Mouse (Mus musculus) liver, postnatal 0 days (tissue): Measurements from ENCODE around the gene Fzd4. TPM values are rescaled to one million over a fixed set of nuclear protein-coding genes. Genes with fewer than 3 reads are reported as not detected.

Experiments
- ATAC-seq: fragments of 200-750 bp; cut with Nextera tagmentation; 2 replicates; pipeline ENCODE4 v1.8.0; 2017; ENCODE audit warnings: mild to moderate bottlenecking, moderate library complexity
- DNase-seq: peaks from one replicate; pipeline ENCODE4 v3.0.0-alpha.2; 2016
- H3K27ac ChIP-seq: fragments of 300-500 bp; sonication (generic); 2 replicates; pipeline ENCODE4 v1.5.1; 2014; ENCODE audit warnings: antibody characterized with exemption, moderate library complexity, mild to moderate bottlenecking, low read depth
- H3K27me3 ChIP-seq: fragments of 300-500 bp; sonication (generic); 2 replicates; pipeline ENCODE4 v1.6.1; 2014; ENCODE audit warnings: low read length, control low read depth, mixed read lengths; ENCODE audit not compliant: insufficient read depth
- H3K36me3 ChIP-seq: fragments of 300-500 bp; sonication (generic); replicated peaks from 2 replicates; pipeline ENCODE4 v1.6.1; 2014; ENCODE audit warnings: mild to moderate bottlenecking, control low read depth, low read length, moderate library complexity, mixed read lengths; ENCODE audit not compliant: insufficient read depth
- H3K4me1 ChIP-seq: fragments of 300-500 bp; sonication (generic); 2 replicates; pipeline ENCODE4 v1.6.1; 2014; ENCODE audit warnings: antibody characterized with exemption, mild to moderate bottlenecking, control low read depth; ENCODE audit not compliant: insufficient read depth
- H3K4me2 ChIP-seq: fragments of 300-500 bp; sonication (generic); 2 replicates; pipeline ENCODE4 v1.6.1; 2014; ENCODE audit warnings: low read depth, mild to moderate bottlenecking, low read length, moderate library complexity, mixed read lengths
- H3K4me3 ChIP-seq: fragments of 300-500 bp; sonication (generic); 2 replicates; pipeline ENCODE4 v1.5.1; 2014; ENCODE audit warnings: low read depth, low read length
- H3K9ac ChIP-seq: fragments of 300-500 bp; sonication (generic); replicated peaks from 2 replicates; pipeline ENCODE4 v1.6.1; 2014; ENCODE audit warnings: mild to moderate bottlenecking, moderate library complexity
- H3K9me3 ChIP-seq: fragments of 300-500 bp; sonication (generic); 2 replicates; pipeline ENCODE4 v1.6.1; 2016; ENCODE audit warnings: mild to moderate bottlenecking, control low read depth, low read length, mixed read lengths
- CTCF ChIP-seq: sonication (generic); IDR thresholded peaks from 2 replicates; pipeline ENCODE4 v1.5.1; 2016; ENCODE audit warnings: antibody characterized with exemption, low read depth
- EP300 ChIP-seq: IDR thresholded peaks from 2 replicates; pipeline ENCODE4 v1.6.1; 2016; ENCODE audit warnings: antibody characterized with exemption, low read depth, mild to moderate bottlenecking
- WGBS: fragments of 180-500 bp; shearing (Covaris S2); extraction: QIAGEN DNeasy Blood & Tissue Kit; methylation state at CpG from one replicate; pipeline ENCODE4 v1.1.7; 2014; ENCODE audit not compliant: insufficient replicate concordance; 5-methylcytosine and 5-hydroxymethylcytosine counted together
- polyA plus RNA-seq: library from polyadenylated mRNA; unstranded; fragments of >200 nt; fragmentation: Nextera tagmentation; extraction: Ambion mirVana; gene quantifications from 2 replicates; pipeline ENCODE4 v1.2.1, GENCODE M21; 2015

Gene Fzd4
- polyA plus RNA-seq, 1 experiment from 2014 or later: 4.5 TPM

DNA sequence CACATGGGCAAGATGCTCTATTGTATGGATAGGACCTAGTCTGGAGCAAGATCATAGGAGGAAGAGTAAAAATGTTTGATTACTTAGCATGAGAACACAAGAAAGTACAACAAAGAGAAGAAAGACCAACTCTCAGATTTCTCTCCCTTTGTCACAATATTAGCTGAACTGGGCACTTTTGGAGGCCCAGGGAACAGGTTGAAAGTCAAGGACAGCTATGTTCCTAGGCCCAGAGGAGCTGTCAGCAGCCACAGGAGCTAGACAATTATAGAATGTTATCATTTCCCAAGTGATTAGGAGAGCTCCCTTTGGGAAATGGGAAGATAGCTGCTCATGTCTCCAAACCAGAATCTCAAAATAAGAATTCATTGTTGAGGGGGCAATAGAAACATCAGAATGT is 56.8 kb downstream of the Fzd4 start:
- no peaks in the 10 kb centered on the region; the same call in 1 of the 2 replicates for H3K4me1 ChIP-seq
- no peaks in the 10 kb centered on the region for H3K9me3 ChIP-seq
- H3K4me3 ChIP-seq: no peak overlapping the region
- no peak for TF ChIP-seq CTCF
- no peak for TF ChIP-seq EP300
- no peaks in the 10 kb centered on the region for H3K36me3 ChIP-seq
- H3K4me2 ChIP-seq: no peak overlapping the region
- H3K27me3 ChIP-seq: no peaks in the 10 kb centered on the region
- no peak overlapping the region for H3K27ac ChIP-seq
- no peak overlapping the region for H3K9ac ChIP-seq
- DNase-seq (no peak), ATAC-seq (no peak)

DNA sequence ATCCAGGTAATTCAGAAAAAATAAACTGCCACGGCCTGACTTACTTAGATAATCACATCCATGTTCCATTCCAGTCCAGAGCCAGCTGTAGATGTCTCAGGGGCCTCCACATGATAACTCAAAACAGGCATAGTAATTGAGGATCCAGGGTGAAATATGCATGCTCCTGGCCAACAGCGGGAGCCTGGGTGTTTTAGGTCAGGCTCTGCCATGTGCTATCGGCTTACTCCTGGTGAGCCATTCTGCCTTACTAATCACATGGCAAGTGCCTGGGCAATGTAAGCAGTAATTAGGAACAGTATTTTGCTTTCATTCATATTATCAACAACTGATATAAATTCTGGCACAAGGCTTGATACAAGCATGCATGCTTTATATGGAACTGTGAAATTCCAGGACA is 57.2 kb downstream of the Fzd4 start:
- H3K27ac ChIP-seq: no peak overlapping the region
- no peaks in the 10 kb centered on the region for H3K9me3 ChIP-seq
- TF ChIP-seq CTCF (no peak), EP300 (no peak)
- DNase-seq: no peak
- H3K4me2 ChIP-seq: no peak overlapping the region
- WGBS: 76% methylated on average over 3 of the region's 3 CpGs
- ATAC-seq: no peak
- no peaks in the 10 kb centered on the region for H3K36me3 ChIP-seq
- no peak overlapping the region for H3K9ac ChIP-seq
- H3K27me3 ChIP-seq: no peaks in the 10 kb centered on the region
- H3K4me1 ChIP-seq: no peaks in the 10 kb centered on the region; the same call in 1 of the 2 replicates
- no peak overlapping the region for H3K4me3 ChIP-seq

Other genes with a start within 250 kb of the Fzd4 start
- 31.7 and 32.4 TPM in 2 replicates for gene Tmem135, start 133 bp upstream of the Fzd4 start, polyA plus RNA-seq
- gene Prss23, start 122.8 kb downstream of the Fzd4 start, polyA plus RNA-seq: 6.9 and 7.5 TPM in 2 replicates
- 0.34 TPM in 2 replicates for gene Me3, start 228.0 kb downstream of the Fzd4 start, polyA plus RNA-seq